Mouse (Mus musculus) lung, postnatal 0 days (tissue): ENCODE measurements around the gene Fbxo41. TPM values are rescaled to one million over a fixed set of nuclear protein-coding genes. Genes with fewer than 3 reads are reported as not detected.
A peak's percentile ranks its signal among the peaks of the same experiment; 100 is the strongest.

Experiments used
- ATAC-seq: fragments of 200-750 bp; cut with Nextera tagmentation; 2 replicates; pipeline ENCODE4 v1.8.0; 2017; ENCODE audit warnings: moderate library complexity
- DNase-seq: peaks from one replicate; pipeline ENCODE4 v3.0.0-alpha.2; 2016; ENCODE audit warnings: low spot score
- H3K27ac ChIP-seq: fragments of 300-500 bp; sonication (generic); 2 replicates; pipeline ENCODE4 v1.5.1; 2014; ENCODE audit warnings: antibody characterized with exemption, mild to moderate bottlenecking, low read length, mixed read lengths
- H3K27me3 ChIP-seq: fragments of 300-500 bp; sonication (generic); replicated peaks from 2 replicates; pipeline ENCODE4 v1.6.1; 2014; ENCODE audit warnings: low read length, mixed read lengths; ENCODE audit not compliant: insufficient read depth
- H3K36me3 ChIP-seq: fragments of 300-500 bp; sonication (generic); 2 replicates; pipeline ENCODE4 v1.6.1; 2014; ENCODE audit warnings: low read length, mixed read lengths; ENCODE audit not compliant: insufficient read depth
- H3K4me1 ChIP-seq: fragments of 300-500 bp; sonication (generic); 2 replicates; pipeline ENCODE4 v1.6.1; 2014; ENCODE audit warnings: antibody characterized with exemption, low read depth, low read length, mixed read lengths; ENCODE audit not compliant: insufficient read depth
- H3K4me2 ChIP-seq: fragments of 300-500 bp; sonication (generic); replicated peaks from 2 replicates; pipeline ENCODE4 v1.6.1; 2014; ENCODE audit warnings: low read depth, mild to moderate bottlenecking, low read length, moderate library complexity, mixed read lengths
- H3K4me3 ChIP-seq: fragments of 300-500 bp; sonication (generic); 2 replicates; pipeline ENCODE4 v1.5.1; 2014; ENCODE audit warnings: low read depth, low read length
- H3K9ac ChIP-seq: fragments of 300-500 bp; sonication (generic); replicated peaks from 2 replicates; pipeline ENCODE4 v1.6.1; 2014; ENCODE audit warnings: low read depth, mild to moderate bottlenecking
- H3K9me3 ChIP-seq: fragments of 300-500 bp; sonication (generic); 2 replicates; pipeline ENCODE4 v1.6.1; 2016; ENCODE audit warnings: low read length, mixed read lengths
- CTCF ChIP-seq: IDR thresholded peaks from 2 replicates; pipeline ENCODE4 v1.5.1; 2016; ENCODE audit warnings: antibody characterized with exemption, mild to moderate bottlenecking
- EP300 ChIP-seq: IDR thresholded peaks from 2 replicates; pipeline ENCODE4 v1.6.1; 2016; ENCODE audit warnings: antibody characterized with exemption, mild to moderate bottlenecking, control low read depth
- WGBS: fragments of 180-500 bp; shearing (Covaris S2); extraction: QIAGEN DNeasy Blood & Tissue Kit; methylation state at CpG from one replicate; pipeline ENCODE4 v1.1.7; 2014; 5-methylcytosine and 5-hydroxymethylcytosine counted together
- polyA plus RNA-seq: library from polyadenylated mRNA; unstranded; fragments of >200 nt; fragmentation: Nextera tagmentation; extraction: Ambion mirVana; gene quantifications from 2 replicates; pipeline ENCODE4 v1.2.1, GENCODE M21; 2015

Gene Fbxo41
- polyA plus RNA-seq, 1 experiment from 2014 or later = not detected

DNA sequence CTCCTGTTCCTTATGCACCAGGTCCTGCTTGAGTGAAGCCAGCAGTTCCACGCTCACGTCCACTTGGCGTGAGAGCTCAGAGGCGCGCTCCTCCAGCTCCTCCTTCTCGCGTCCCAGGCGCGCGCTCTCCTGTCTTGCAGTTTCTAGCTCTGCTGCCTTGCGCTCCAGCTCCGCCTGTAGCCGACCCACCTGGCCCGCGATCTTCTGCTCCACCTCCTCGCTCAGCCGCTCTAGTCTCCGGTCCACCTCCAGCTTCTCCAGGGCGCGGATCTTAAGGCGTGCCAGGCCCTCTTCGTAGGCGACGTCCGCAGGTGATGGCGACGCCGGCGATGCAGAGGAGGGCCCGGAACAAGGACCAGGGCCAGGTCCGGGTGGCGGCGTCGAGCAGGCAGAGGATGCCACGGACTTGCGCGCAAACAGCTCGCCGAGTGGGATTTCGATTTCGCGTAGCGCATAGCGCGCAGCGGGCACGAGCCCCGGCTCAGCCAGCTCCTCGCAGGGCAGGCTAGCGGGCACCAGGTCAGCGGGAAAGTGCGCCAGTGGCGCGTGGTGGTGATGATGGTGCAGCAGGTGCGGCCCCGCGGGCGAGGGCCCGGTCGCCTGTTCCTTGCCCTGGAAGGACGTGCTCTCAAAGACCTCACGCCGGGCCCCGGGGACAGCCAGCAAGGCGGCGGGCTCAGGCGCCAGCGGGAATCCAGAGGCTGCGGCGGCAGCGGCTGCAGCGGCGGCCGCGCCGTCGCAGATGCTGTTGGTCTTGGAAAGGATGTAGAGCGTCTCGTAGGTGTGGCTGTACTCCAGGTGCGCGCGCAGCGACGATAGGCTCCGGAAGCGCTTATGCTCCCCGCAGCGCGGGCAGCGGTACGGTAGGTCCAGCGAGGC lies 18.7 kb downstream of the Fbxo41 start:
- H3K27me3 ChIP-seq = peaks cover 16% of the 10 kb centered on the region
- 2% methylated on average over 75 of the region's 92 CpGs for WGBS
- ATAC-seq = no peak; the same call in 1 of the 2 replicates
- DNase-seq = no peak
- TF ChIP-seq CTCF = no peak
- TF ChIP-seq EP300 = no peak
- H3K36me3 ChIP-seq = no peaks in the 10 kb centered on the region
- H3K9ac ChIP-seq = no peak overlapping the region
- H3K4me3 ChIP-seq = peak overlapping the region; percentile 23
- peak overlapping the region; percentile 48 for H3K4me2 ChIP-seq
- no peak overlapping the region for H3K27ac ChIP-seq
- H3K9me3 ChIP-seq = no peaks in the 10 kb centered on the region
- no peaks in the 10 kb centered on the region for H3K4me1 ChIP-seq

DNA sequence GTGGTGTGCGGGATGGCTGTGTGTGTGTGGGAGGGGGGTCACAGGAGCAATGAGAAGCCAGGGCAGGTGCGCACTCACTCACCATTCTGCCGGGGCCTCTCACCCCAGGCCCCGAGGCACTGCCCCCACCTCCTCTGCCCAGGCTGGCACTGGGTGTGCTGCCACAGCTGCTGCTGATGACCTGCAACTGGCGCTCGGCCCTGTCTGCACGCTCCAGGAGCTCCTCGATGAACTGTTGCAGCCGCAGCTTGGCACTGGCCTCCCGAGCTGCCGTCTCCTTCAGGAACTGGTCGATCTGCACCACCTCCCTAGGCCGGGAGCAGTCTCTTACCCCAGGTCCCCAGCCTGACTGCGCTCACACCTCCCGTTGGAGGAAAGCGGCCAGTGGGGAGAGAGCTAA lies 22.1 kb downstream of the Fbxo41 start:
- no peak overlapping the region for H3K9ac ChIP-seq
- TF ChIP-seq EP300 (no peak), CTCF (no peak)
- ATAC-seq = no peak
- 56% methylated on average over 16 of the region's 16 CpGs for WGBS
- no peak overlapping the region for H3K4me2 ChIP-seq
- H3K27ac ChIP-seq = no peak overlapping the region
- no peaks in the 10 kb centered on the region for H3K4me1 ChIP-seq
- DNase-seq = no peak
- H3K36me3 ChIP-seq = no peaks in the 10 kb centered on the region
- H3K9me3 ChIP-seq = no peaks in the 10 kb centered on the region
- peaks cover 16% of the 10 kb centered on the region for H3K27me3 ChIP-seq
- H3K4me3 ChIP-seq = no peak overlapping the region

DNA sequence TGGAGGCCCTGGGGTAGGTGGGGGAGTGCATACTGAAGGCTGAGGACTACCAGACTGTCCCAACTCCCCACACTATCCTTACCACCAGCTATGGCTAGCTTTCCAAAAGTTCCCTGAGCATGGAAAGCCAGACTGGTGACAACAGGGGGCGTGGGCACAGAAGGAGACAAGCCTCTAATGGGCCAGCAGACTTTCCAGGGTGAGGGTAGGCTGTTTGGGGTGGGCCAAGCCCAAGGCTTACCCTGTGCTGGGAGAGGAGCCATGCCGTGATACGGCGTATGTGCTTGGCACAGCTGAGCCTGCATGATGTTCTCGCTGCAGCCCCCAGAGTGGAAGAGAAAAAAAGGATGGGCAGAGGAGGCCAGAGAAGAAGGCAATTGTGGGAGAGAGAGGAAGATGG lies 22.8 kb downstream of the Fbxo41 start:
- Histone ChIP-seq H3K9me3 (no peaks in the 10 kb centered on the region), H3K27ac (no peak overlapping the region), H3K9ac (no peak overlapping the region), H3K4me2 (no peak overlapping the region), H3K4me1 (no peaks in the 10 kb centered on the region), H3K36me3 (no peaks in the 10 kb centered on the region), H3K4me3 (no peak overlapping the region), H3K27me3 (peaks cover 15% of the 10 kb centered on the region)
- TF ChIP-seq EP300 = no peak
- no peak for TF ChIP-seq CTCF
- DNase-seq (no peak), ATAC-seq (no peak)
- WGBS = 76% methylated on average over 5 of the region's 5 CpGs

DNA sequence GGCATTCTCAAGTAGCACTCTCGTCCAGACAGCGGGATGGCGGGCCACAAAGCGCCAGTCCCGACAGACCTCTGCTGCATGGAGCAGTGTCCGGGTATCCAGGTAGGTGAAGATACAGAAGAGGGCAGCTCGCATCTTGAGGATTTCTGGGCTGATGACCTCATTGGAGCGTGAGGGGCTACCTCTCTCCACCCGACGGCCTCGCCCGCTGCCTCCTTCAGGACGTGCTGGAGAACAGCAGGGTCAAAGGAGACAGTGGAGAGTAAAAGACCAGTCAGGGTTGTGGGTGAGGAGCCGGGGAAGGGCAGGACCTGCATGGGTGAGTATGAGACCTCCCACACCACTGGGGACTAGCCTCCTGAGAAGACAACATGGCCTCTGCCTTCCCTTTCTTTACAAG lies 24.4 kb downstream of the Fbxo41 start:
- ATAC-seq = no peak
- Histone ChIP-seq H3K9me3 (no peaks in the 10 kb centered on the region), H3K4me3 (no peak overlapping the region), H3K4me1 (no peaks in the 10 kb centered on the region), H3K4me2 (no peak overlapping the region), H3K27me3 (no peaks in the 10 kb centered on the region), H3K9ac (no peak overlapping the region), H3K36me3 (no peaks in the 10 kb centered on the region), H3K27ac (no peak overlapping the region)
- 37% methylated on average over 14 of the region's 14 CpGs for WGBS
- DNase-seq = no peak
- no peak for TF ChIP-seq EP300
- no peak for TF ChIP-seq CTCF

DNA sequence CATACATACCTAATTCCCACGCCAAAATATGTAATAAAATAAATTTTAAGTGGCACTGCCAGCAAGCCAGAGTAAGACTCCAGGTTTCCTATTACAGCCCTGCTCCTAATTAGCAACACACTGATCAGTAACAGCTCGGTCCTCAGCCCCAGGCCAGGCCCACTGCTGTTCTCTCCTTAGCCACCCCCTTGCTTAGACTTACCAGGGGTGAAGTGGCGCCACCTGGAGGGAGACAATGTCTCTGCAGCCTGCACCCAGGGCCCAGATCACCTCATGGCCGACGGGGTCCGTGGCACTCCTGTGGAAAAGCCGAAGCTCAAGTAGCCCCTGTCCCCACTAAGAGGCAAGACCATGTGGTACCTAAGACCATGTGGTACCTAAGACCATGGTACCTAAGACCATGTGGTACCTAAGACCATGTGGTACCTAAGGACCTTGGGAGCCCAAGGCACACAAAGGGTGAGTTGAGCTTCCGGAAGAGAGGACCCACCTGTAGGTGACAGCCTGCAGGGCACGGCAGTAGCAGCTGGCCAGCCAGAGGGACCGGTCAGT lies 25.4 kb downstream of the Fbxo41 start:
- Histone ChIP-seq H3K27ac (no peak overlapping the region), H3K36me3 (no peaks in the 10 kb centered on the region), H3K9ac (no peak overlapping the region), H3K4me3 (no peak overlapping the region), H3K27me3 (no peaks in the 10 kb centered on the region), H3K4me1 (no peaks in the 10 kb centered on the region), H3K4me2 (no peak overlapping the region), H3K9me3 (no peaks in the 10 kb centered on the region)
- DNase-seq = peak; percentile 14
- no peak for ATAC-seq
- WGBS = 19% methylated on average over 10 of the region's 10 CpGs
- TF ChIP-seq CTCF (peak; percentile 64), EP300 (no peak)

DNA sequence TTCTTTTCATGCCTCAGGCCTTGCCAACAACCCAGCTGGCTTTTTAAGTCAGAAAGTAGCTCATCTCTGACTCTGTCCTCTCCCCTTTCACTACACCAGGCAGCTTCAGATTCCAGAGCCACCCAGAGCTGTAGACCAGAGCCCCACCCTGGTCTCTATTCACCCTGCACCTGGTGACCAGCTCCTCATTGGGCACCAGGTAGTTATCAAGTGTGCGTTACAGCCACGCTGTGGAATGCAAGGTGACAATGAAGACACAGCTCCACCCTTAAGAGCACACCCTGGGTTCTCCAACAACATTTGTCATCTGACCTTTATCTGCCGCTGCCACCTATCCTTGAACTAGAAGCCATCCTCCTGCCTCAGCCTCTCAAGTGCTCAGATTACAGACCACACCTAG lies 27.2 kb downstream of the Fbxo41 start:
- no peaks in the 10 kb centered on the region for H3K27me3 ChIP-seq
- WGBS = 81% methylated on average over 3 of the region's 3 CpGs

More for the DNA sequence above, 27.2 kb downstream of the Fbxo41 start:
- Histone ChIP-seq H3K9me3 (no peaks in the 10 kb centered on the region), H3K4me2 (no peak overlapping the region), H3K4me3 (no peak overlapping the region), H3K9ac (no peak overlapping the region), H3K4me1 (no peaks in the 10 kb centered on the region), H3K36me3 (no peaks in the 10 kb centered on the region), H3K27ac (no peak overlapping the region)
- no peak for ATAC-seq
- TF ChIP-seq EP300 = no peak
- TF ChIP-seq CTCF = no peak
- DNase-seq = no peak
